Mouse (Mus musculus): ENCODE measurements at regions not wholly inside any gene's neighbourhood (a gene's known extent, or its start where the extent isn't known, plus 50 kb on each side); places are given as distances from the start of the nearest gene placed in this dataset.
A peak's percentile ranks its signal among the peaks of the same experiment; 100 is the strongest.

DNA sequence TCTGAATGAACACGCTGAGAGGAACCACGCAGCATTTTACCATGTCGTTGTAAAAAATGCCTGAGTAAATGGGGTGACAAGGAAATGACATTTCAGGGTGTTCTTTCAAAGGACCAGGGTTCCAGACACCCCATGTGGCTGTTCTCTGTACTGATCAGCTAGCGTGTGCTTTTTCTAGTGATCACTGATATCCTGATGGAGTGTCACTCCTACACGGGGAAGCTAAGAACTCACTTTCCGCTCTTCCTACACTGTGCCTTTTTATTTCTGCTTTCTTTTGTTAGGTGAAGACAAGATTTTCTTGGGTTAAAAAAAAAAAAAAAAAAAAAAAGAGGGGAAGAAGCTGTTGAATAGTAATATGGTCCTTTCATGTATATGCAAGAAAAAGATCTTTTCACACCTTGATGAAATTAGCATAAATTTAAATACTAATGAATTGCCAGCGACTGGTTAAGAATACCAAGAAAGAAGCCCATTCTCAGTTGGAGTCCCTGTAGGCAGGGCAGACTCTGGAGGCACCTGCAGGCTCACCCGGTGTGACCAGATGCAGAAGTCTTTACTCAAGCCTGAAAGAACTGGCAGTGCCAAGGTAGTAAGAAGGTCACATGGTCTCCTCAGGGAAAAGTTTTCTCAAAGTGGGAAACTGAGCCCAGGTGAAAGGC lies 270.2 kb upstream of the Irx2 start:
- DNase-seq = no peak

DNA sequence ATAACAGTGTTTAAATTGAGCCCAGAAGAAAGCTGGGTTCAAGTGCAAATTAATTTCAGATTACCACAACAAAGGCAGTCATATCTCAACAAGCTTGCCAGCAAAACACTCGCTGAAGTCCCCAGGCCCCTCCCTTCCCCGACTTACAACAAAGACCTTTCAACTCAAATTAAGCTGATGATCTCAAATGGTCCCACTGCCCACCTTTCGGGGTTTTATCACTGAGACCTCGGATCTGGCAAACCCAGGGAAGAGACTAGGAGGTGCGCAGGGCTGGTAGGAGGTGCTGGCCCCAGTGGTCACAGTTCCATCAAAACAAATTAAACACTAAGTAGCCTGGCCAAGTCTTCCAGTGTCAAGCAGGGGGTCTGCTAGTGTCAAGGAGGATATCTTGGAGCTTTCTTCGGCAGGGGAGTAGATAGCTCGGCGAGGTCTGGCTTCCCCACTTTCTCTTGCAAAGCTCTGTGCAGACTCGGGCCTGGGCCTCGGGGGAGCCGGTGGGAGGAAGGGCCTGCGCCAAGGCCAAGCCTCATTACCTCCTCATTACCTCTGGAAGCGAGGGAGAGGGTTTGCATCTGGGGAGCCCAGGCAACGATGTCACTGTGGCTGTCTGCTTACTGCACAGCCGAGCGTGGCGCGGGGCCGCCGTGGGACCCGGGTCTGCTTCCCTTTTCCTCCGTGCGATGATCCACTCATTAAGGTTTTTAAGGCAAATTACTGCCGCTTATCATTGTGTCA lies 262.9 kb upstream of the Irx2 start:
- peak; percentile 6 for DNase-seq

DNA sequence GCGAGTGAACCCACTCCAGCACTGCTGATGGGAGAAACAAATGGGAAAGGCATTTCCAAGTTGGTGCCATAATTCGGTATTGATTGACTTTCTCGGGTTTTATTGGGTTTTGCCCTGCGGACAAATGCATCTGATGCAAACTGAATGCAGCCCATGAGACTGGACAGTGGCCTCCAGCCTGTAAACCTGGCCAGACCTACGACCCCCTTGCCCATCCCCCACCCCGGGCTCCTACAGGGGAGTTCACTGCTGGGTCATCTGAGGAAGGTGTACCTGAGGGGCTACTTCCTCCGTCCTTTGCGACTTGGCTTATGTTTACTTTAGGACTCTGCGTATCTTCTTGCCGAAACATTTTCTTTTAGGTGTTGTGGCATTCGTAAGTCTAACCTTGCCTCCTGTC lies 262.3 kb upstream of the Irx2 start:
- no peak for DNase-seq

DNA sequence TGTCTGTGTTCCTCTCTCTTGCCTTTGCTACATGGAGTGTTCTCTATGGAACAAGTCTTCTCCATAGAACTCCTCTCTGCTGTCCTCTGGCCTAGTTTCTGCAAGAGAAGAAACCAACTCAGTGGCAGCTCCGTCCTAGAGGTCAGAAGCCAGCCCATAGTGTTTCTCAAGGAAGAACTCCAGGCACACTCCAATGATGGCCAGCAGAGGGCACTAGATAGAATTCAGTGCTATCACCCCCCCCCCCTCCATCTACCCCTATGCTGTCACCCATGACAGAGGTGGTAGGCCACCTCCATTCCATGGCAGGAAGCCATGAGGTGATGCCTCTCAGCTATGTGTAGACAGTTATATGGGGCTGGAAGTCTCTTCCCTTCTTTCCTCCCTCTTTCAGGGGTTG lies 258.5 kb upstream of the Irx2 start:
- DNase-seq = no peak

DNA sequence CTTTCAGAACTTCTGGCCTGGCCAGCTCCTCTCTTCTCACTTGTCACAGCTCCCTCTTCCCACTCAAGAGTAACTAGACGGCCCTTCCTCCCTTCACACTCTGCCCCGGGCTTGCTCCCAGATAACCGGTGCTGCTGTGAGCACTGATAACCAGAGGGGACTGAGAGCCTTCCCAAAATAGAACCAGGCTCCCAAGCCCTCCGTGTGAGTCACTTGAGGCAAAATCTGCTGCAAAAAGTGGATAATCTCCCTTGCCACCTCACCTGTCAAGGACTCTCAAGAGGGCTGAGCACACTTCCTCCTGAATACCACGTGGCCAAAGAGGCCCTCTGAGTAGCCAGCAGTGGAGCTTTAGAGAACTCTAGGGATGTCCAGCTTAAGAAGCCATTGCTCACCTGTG lies 257.6 kb upstream of the Irx2 start:
- DNase-seq = no peak

DNA sequence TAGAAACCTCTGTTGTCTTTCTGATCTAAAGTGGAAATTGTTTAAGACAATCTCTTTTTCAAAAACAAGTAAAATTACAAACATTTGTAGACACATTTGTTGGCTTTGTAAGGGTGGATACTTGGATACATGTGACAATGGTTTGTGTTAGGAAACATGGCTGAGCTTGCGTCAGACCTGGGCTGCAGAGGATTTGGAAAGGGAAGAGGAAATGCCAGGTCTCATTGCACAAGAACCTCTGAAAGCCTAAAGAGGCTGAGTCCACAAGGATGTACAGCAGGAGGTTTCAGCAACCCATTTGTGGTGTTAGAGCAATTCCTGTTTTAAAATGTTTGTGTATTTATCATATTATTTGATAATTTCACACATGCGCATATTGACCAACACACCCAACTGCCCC lies 235.3 kb upstream of the Irx2 start:
- DNase-seq = no peak

DNA sequence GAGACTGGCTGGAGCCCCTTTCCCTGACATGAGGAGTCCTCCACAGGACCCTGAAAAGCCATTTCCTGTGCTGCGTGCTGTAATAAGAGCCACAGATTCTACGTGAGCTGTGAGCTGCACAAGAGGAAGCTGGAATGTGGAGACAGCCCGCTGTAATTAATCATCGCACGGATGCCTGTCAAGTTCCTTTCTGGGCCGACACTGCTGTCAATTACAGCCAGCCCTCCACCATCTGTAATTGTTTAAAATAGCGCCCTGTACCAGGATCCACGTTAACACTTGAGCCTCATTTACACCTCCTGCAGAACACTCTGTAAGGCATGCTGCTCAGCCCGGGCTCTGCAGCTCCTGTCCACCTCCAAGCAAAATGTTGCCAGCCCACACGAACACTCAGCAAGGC lies 227.9 kb upstream of the Irx2 start:
- peak; percentile 4 for DNase-seq

DNA sequence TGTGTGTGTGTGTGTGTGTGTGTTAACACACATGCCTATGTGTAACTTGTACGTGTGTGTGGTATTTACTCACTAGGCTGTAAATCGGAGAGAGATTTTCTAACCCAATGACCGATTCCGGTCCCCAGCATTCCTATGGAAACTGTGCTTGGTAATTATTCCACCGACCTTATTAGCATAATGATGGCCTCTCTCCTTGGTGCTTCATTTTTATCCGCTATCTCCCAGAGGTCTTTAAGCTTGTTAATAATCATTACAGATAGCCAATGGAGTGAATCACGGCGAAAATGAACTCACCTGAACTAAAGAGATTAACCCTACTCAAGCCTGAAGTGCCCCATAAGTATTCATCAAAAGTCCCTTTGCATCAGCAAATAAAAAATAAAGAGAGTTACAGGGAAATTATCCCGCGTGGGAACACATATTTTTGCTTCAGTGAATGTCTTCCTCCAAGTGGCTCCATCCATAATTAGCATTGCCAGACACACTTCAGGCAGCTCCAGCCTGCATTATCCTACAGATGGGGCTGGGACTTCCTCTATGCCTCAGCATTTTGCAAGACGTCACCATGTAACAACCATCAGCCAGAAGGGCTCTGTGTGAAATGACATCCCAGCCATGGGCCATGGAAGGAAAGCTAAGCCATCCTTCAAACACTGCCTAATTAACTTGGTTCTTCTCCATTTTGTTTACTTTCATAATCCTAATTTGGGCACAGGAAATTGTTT lies 219.2 kb upstream of the Irx2 start:
- DNase-seq = no peak

DNA sequence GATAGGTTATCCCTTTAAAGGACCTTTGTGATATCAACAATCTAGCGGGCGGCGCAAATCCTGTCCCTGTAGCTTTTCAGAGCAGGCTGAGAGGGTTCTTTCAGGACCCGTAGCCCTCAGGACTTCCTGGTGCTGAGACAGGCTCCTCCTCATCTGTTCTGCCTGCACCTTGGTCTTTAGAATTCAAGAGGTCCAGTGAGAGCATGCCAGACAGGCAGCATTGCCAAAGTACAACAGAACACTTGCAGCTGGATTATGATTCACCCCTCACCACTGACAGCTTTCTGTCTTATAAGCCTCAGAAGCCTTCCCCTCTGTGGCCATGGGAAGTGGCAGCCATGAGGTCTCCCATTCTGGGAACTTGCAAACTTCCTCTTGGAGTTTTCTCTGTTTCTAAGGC lies 216.0 kb upstream of the Irx2 start:
- DNase-seq = no peak

DNA sequence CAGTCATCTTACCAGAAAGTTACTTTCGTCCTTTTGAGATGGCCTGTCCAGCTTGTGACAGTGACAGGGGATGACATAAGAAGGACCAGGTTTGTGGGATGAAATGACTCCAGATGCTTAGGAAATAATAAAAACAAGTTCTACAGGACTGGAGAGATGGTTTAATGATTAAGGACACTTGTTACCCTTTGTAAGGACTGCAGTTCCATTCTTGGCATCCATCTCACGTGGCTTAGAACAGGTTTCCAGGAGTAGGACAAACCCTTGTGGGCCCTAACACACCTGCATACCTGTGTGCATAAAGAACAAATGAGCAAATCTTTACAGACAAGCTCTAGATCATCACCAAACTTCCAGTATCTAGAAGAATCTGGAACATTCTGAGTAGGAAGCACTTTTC lies 211.6 kb upstream of the Irx2 start:
- DNase-seq = no peak

DNA sequence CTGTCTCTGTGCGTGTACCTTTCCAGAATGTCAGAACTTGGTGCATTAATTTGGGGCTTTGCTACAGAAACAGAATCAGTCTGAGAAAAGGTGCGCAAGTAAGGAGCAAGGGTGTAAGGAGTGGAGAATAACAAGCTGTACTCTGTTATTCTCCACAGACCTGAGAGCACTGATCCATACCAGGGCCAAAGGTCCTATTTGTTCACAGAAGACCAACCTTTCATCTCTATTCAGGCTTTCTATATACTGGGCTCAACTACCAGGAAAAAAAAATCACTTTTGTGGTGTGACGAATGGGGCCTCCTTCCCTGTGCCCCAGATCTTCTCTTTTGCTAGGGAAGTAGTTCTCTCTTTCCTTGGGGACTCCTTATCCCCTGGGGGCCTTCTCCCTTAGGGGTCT lies 210.8 kb upstream of the Irx2 start:
- DNase-seq = no peak

DNA sequence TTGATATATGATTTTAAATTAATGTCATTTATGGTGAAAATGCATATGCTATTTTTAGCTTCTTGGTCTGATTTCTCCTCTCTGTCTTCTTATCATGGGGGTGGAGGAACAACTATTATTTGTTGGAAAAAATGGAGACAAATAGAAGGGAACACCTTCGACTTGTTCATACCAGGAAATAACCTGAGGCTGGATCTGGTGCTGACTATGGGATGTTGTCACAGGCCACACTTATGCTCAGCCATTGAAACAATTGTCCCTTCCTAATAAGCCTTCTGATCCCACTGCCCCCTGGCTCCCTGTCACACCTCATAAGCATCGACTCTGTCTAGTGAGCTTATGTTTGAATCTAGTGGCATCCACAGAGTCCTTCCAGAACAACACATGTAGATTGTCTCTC lies 210.3 kb upstream of the Irx2 start:
- no peak for DNase-seq

DNA sequence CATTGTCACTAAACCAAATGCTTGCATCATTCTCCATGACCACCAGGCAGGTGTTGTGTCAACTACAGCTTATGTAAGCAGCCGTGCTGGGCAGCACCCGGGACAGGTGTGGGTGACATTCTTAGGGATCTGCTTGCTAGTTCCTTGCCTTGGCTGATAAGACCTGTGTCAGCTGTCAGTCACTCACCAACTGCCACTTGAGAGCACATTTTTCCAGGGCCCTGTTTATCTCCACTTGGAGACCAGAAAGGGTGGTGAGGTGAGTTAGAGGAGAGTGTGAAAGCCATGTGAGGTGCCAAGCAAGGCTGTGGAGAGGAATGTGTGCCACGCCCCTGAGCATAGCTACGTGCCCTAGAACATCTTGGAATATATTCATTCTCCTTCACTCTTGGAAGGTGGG lies 209.1 kb upstream of the Irx2 start:
- no peak for DNase-seq

DNA sequence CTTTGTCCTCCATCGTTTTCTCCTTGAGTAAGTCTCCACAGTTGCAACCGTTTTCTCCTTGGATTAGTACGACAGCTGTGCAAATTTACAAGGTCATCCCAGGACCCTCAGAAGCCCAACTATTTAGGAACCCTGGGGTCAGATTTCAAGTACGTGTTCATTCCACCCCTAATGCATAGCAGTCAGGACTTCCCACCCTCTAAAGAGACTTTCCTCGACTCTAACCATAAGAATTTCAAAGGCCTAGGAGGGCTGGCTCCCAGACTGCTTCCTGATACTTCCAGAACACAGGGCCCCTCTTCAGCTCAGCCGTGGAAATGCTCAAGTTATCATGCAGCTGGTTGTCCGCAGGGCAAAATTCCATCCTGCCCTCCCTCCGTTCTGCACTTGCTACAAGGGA lies 202.7 kb upstream of the Irx2 start:
- no peak for DNase-seq

DNA sequence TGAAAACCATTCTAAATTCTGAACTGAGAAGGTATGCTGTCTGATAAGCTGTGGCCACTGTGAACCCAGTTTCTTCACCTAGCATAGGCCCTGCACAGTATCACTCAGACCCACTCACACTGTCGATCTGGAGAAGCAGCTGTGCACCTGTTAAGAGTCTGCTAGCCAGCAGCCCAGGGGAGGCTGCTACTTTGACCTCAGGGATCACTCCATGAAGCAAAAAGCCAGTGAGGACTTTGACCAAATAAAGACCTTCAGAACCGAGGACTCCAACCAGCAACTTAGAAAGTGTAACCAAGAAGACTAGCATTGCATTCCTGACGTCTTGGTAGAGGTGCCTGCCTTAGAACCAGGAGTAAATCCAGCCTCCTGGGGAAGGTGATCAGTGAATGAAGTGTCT lies 183.3 kb upstream of the Irx2 start:
- no peak for DNase-seq

DNA sequence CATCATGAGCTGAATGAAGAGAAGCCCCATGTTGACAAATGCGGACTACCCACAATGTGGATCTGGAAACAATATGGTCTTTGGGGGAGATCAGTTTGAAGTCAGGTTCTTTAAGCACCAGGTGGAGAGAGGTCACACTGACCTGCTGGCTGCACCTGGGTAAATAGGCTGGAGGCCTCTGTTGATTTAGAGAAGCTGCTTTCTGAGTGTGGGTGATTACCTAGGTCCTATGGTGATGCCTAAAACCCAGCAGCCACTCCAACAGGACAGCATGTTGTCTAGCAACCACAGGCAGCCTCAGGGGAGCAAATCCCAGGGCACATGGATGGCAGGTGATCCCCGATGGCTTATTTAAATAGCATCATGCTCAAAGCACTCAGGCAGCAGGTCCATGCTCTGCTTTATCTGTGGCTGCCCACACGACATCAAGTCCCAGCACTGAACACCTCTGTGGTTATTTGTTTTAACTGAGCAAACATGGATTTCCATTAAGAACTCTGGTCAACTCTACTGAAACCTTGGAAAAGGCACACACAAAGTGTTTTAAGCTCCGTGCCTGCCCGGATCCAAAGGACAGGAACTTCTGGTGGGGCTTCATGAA lies 180.1 kb upstream of the Irx2 start:
- no peak for DNase-seq

DNA sequence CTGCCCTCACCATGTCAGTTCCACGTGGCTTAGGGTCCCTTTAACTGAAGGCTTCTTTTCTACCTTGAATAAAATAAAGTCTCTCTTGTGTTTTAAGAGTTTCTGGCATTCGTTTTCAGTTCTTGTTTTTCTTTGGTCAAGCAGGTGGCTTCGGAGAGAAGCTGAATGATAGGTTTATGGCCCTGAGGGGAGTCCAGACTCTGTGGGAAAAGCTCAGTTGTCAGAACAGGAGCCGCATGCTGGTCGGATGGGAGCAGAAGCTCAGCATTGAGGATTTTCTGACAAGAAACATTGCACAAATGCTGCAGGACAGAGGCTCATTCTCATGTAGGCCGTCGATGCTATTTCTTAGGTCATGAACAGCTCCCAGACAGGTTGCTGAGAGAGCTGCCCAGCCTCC lies 133.3 kb upstream of the Irx2 start:
- no peak for DNase-seq

DNA sequence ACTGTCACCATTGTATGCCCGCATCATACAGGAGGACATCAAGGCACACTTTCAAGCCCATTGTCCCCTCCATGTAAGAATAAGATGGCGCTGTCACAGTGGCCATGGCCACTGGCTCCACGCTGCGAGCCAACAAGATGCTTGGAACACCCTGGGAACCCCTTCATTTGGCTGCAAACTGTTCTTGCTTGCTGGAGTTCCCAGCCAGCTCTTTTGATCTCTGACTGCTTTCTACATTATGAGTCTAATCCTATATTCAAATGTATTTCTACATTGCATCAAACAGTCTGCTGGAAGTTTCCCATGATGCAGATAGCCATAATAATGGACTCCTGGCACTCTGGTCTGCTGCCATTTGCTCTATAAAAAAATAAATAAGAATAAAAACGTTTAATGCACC lies 131.6 kb upstream of the Irx2 start:
- DNase-seq = no peak

DNA sequence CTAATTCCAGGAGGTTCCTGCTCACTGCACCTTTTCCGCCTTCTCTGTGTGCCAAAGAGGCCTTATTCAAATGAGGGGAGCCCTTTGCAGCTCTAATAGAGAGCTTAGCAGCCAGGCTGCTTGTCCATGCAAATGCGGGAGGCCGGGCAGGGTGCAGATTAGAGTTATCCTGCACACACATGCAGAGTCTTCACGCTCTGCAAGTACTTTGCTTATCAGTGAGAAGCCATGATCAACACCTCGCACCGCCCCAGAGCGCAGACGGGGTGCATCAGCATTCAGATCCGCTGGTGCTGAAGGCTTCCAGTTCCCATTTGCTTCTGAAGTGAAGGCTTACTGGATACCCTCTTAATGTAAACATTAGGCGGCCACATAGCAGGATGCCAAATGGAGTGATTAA lies 131.1 kb upstream of the Irx2 start:
- DNase-seq = no peak

DNA sequence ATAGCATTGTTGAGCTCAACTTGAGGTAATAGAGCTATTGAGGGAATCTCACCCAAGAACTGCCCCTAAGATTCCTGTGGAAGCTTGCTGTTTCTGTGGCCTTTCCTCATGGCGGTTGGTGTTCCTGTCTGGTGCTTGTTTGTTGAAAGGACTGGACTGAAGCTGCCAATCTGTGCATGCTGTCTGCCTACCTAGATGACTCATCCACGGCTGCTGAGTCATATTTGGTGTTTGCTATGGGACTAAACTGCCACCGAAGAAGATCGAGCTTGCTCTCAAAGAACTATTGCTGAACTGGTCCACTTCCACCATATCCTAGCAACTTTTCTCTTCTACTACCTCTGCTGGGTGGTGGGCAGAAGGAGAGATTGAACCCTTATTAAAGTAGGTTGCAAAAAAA lies 122.7 kb upstream of the Irx2 start:
- no peak for DNase-seq

DNA sequence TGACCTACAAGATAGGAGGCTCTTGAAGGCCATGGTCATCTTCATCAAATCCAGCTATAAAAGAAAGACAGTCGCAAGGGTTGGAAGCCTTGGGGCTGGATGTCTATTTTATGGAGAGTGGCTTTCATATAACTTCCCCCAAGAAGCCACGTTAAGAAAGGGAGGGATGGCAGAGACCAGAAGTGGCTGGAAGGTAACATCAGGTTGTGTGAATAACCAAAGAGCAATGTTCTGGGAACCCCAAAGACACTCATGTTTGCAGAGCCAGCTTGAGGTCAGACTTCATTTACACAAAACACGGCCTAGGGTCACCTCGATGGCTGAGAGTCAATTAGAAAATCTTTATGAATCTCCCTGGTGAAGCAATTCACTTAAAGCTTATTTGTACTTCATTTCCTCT lies 90.0 kb upstream of the Irx2 start:
- no peak for DNase-seq

DNA sequence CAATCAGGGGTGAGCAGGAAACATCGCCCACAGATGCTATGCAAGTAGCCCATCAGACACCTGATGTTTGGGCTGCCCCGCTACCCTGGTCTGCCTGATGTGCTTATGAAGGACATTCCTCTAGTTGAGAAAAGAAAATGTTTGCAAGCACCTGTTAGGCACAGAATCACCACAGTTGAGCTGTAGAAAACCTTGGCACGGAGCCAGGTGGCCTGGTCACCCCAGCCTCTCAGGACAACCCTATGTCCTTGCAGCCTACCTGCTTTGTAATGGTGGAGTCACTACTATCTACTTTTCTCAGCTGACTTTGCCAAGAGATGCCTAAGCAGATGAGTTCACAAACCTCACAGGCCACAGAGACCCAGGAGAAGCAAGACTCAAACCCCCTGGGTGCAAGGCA lies 86.9 kb upstream of the Irx2 start:
- peak; percentile 3 for DNase-seq

DNA sequence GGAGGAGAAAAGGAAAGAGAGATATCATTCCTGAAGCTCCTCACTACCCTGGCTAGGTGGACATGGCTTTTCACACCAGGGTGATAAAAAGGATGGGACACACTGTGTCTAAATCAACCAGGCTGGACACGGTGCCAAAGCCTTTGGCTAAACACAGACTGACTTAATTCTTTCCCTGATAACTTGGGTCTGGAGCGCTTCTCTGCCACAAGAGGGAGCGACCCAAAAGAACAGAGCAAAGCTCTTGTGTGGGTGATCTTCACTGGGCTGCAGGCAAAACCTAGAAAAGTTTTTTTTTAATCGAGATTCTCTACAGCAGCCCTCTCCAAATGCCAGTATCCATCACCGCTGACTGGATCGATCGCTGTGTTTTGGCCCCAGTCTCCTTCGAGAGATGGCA lies 70.7 kb upstream of the Irx2 start:
- DNase-seq = no peak

DNA sequence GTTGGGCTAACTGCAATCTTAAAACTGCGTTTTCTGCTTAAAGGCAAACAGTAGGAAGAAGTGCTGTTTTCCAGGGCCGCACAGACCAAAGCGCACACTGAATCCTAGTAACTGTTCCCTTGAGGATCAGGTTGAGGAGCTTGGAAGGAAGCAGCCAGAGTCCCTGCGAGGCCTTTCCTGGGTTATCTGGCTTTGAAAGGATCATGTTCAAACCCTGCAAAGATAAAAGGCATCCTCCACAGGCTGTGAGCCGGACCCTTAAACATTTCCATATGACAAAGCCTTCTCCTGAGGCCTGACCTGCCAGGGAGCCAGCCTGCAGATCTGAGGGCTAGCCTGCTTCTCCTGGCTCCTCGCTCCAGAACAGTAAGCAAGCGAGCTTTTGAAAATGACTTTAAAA lies 56.7 kb upstream of the Irx2 start:
- no peak for DNase-seq
